Mouse (Mus musculus): ENCODE data around the gene Wdtc1. TPM values are rescaled to one million over a fixed set of nuclear protein-coding genes. Genes with fewer than 3 reads are reported as not detected.

Wdtc1 gene
- polyA plus RNA-seq, 1 experiment from 2014 or later, result 25.6 TPM

DNA sequence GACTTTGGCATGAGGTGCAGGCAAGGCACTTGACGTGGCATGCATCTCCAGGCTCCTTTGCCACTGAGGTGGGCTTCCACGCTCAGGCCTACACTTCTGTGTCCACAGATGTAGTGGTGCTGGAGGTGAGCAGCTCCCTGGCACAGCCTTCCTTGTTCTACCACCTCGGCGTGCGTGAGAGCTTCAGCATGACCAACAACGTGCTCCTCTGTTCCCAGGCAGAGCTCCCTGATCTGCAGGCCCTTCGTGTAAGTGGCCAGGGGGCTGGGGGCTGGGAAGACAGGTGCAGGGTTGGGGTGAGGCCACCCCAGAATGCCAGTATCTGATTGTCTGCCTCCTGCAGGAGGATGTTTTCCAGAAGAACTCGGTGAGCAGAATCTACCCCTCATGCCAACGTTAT lies 110.6 kb downstream of the Wdtc1 start:
- peaks cover 64% of the 10 kb centered on the region for H3K27me3 ChIP-seq (ENCODE audit: control insufficient read depth, insufficient read depth, low read length)
- WGBS, result 50% methylated on average over 9 of the region's 9 CpGs

More for the DNA sequence above, 110.6 kb downstream of the Wdtc1 start:
- H3K9ac ChIP-seq, result no peak overlapping the region
- no peak for DNase-seq (ENCODE audit: low spot score)
- H3K36me3 ChIP-seq (replicated peaks; ENCODE audit: control insufficient read depth, insufficient read depth), result no peaks in the 10 kb centered on the region
- no peak for ATAC-seq (ENCODE audit: low FRiP score)
- H3K27ac ChIP-seq, result no peak overlapping the region
- H3K9me3 ChIP-seq (ENCODE audit: control insufficient read depth, low read length), result no peaks in the 10 kb centered on the region
- 0 out of 2 replicates have a peak, but pooled peaks cover 5% of the 10 kb centered on the region for H3K4me1 ChIP-seq (replicated peaks; ENCODE audit: control insufficient read depth, insufficient read depth, low read length)
- H3K4me2 ChIP-seq (replicated peaks), result no peak overlapping the region
- H3K4me3 ChIP-seq (replicated peaks; ENCODE audit: low read length), result no peak overlapping the region

Small RNA genes within 50 kb of the gene (microRNA-seq; reads per million reads assigned to microRNA genes)
- gene Mir5122, result 1.3 reads per million

Other genes with a start within 250 kb of the Wdtc1 start
- gene Wasf2, start 223.0 kb downstream of the Wdtc1 start, polyA plus RNA-seq (2014; fragmentation: Nextera tagmentation; extraction: Ambion mirVana), result 21.0 and 23.9 TPM in 2 replicates
- 2.2 TPM in 2 replicates for gene Cd164l2, start 141.3 kb downstream of the Wdtc1 start, polyA plus RNA-seq (2014; fragmentation: Nextera tagmentation; extraction: Ambion mirVana)
- gene Gpr3, start 140.9 kb downstream of the Wdtc1 start, polyA plus RNA-seq (2014; fragmentation: Nextera tagmentation; extraction: Ambion mirVana), result 1.5 and 2.3 TPM in 2 replicates
- 1.7 and 3.0 TPM in 2 replicates for gene Map3k6, start 112.7 kb downstream of the Wdtc1 start, polyA plus RNA-seq (2014; fragmentation: Nextera tagmentation; extraction: Ambion mirVana)
- gene Sytl1, start 90.4 kb downstream of the Wdtc1 start, polyA plus RNA-seq (2014; fragmentation: Nextera tagmentation; extraction: Ambion mirVana), result 0.26 and 0.43 TPM in 2 replicates
- gene Tmem222, start 75.7 kb downstream of the Wdtc1 start, polyA plus RNA-seq (2014; fragmentation: Nextera tagmentation; extraction: Ambion mirVana), result 119 and 121 TPM in 2 replicates
- 8.5 and 9.0 TPM in 2 replicates for gene Slc9a1, start 16.2 kb upstream of the Wdtc1 start, polyA plus RNA-seq (2014; fragmentation: Nextera tagmentation; extraction: Ambion mirVana)
- 0.09 and 0.16 TPM in 2 replicates for gene Tent5b, start 126.7 kb upstream of the Wdtc1 start, polyA plus RNA-seq (2014; fragmentation: Nextera tagmentation; extraction: Ambion mirVana)
- 12.3 and 14.8 TPM in 2 replicates for gene Trnp1, start 145.1 kb upstream of the Wdtc1 start, polyA plus RNA-seq (2014; fragmentation: Nextera tagmentation; extraction: Ambion mirVana)
- 0.16 TPM in 1 of 2 replicates, not detected in the other for gene Kdf1, start 165.5 kb upstream of the Wdtc1 start, polyA plus RNA-seq (2014; fragmentation: Nextera tagmentation; extraction: Ambion mirVana)
- gene Nudc, start 192.5 kb upstream of the Wdtc1 start, polyA plus RNA-seq (2014; fragmentation: Nextera tagmentation; extraction: Ambion mirVana), result 170 and 176 TPM in 2 replicates
- gene Nr0b2, start 199.9 kb upstream of the Wdtc1 start, polyA plus RNA-seq (2014; fragmentation: Nextera tagmentation; extraction: Ambion mirVana), result not detected in 2 replicates
- 6.2 and 7.5 TPM in 2 replicates for gene Gpatch3, start 221.3 kb upstream of the Wdtc1 start, polyA plus RNA-seq (2014; fragmentation: Nextera tagmentation; extraction: Ambion mirVana)
- 19.7 and 20.4 TPM in 2 replicates for gene Gpn2, start 230.9 kb upstream of the Wdtc1 start, polyA plus RNA-seq (2014; fragmentation: Nextera tagmentation; extraction: Ambion mirVana)
- 2.7 and 3.9 TPM in 2 replicates for gene Sfn, start 248.7 kb upstream of the Wdtc1 start, polyA plus RNA-seq (2014; fragmentation: Nextera tagmentation; extraction: Ambion mirVana)